Mouse (Mus musculus): ENCODE measurements around the gene Sh2b1. TPM values are rescaled to one million over a fixed set of nuclear protein-coding genes. Genes with fewer than 3 reads are reported as not detected.

The Sh2b1 gene
- total RNA-seq, 2 experiments from 2014 or later, result 47.1 to 47.6 TPM

- intact Hi-C loops (cut with DNase I; ENCODE audit: low total_unique reads), result loop anchor here (5.0 kb wide), 1 partner anchor 85 kb away; the partner anchor contains the start of gene Nfatc2ip
- DNase-seq, result peak; percentile 88
These were observed 7.2 kb upstream of the Sh2b1 start for GRCm38 (mm10) chr7:126482392-126482871.

- intact Hi-C loops (cut with DNase I; ENCODE audit: low total_unique reads), result loop anchor here (5.0 kb wide), 1 partner anchor 84 kb away; the partner anchor contains the start of gene Nfatc2ip
- no peak for DNase-seq
These were observed 6.5 kb upstream of the Sh2b1 start for GRCm38 (mm10) chr7:126481699-126482098.

- intact Hi-C loops (cut with DNase I; ENCODE audit: low total_unique reads), result no loop called here
- DNase-seq, result peak; percentile 41
These were observed 703 bp downstream of the Sh2b1 start for GRCm38 (mm10) chr7:126474486-126474955.

DNA sequence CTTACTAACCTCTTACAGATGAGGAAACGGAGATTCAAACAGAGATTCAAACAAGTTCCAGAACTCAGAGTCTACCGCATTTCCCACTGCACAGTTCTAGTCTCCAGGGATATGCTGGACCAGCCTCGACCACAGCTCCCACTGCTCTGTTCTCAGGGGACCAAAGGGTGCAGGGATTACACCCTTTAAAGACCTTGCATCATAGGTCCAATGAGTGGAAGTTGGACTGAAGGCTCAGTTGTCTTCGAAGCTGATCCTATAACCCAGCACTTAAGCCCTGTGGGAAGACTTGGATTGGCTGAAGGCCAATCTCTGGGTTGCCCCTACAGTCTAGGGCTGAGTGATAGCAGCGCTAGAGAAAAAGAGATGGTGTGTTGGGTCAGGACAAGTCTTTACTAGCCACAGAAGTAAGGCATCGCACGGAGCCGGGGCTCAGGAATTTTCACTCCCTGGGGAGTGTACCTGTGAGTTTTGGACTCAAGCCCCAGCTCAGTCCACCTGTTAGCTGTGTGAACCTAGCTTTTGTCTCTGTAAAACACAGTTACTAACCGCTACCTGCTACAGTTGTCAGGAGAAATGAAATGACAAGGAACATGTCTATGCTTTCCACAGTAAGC lies 1.6 kb downstream of the Sh2b1 start:
- intact Hi-C loops (cut with DNase I; ENCODE audit: low total_unique reads), result no loop called here
- DNase-seq, result no peak

GRCm38 (mm10) chr7:126472713-126473112 lies 2.5 kb downstream of the Sh2b1 start:
- intact Hi-C loops (cut with DNase I; ENCODE audit: low total_unique reads), result no loop called here

DNA sequence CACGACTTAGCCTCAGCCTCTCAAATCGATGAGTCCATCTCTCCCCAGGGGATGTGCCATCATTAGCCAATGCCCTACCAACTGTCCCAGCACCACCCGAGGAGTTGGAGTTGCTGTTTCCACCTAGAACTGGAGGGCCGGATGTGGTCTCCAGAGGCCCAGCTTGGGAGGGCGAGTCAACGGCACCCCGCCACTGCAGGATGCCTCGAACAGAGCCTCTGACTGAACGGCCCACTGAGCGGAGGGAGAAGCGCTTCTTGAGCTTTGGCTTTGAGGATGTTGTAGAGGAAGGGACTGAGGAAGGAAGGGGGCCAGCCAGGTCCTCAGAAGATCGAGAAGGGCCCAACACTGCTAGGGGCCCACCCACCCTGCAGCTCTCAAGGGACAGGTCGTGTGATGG lies 2.9 kb downstream of the Sh2b1 start:
- intact Hi-C loops (cut with DNase I; ENCODE audit: low total_unique reads), result no loop called here
- no peak for DNase-seq

More at GRCm38 (mm10) chr7:126472713-126473112, 2.5 kb downstream of the Sh2b1 start:
- no peak for DNase-seq

DNA sequence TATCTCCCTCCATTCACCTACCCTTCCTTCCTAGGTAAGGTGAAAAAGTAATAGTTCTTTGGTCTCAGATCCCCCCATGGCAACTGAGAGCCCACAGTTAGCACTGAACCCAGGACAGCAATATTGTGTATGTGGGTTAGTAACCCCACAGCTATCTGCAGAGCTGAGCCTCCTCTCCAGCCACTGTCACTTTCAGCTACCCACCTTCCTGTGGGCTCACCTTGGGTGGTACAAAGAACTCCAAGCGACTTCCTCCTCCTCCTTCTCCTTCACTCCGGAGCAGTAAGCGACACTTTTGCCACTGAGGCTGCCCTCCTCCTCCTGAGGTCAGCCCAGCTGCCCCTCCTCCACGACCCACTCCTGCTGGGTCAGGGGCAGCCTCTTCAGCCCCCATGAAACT lies 3.4 kb downstream of the Sh2b1 start:
- intact Hi-C loops (cut with DNase I; ENCODE audit: low total_unique reads), result no loop called here
- DNase-seq, result no peak

DNA sequence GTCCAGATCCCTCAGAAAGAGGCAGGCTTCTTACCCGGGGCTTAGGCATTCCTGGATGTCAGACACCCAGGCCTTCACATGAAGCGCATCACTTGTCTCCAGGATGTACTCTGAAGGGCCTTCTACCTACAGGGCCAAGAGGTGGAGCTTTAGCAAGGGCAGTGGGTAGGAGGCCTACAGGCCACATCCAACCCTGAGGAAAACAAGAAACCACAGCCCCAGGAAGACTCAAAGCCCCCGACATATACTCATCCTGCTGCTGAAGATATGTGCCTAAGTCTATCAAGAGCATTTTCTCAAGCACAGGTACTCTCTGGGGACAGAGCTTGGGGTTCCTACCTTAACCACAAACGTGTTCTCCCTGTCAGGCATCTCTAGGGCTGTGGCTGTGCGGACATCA lies 3.9 kb downstream of the Sh2b1 start:
- no peak for DNase-seq
- intact Hi-C loops (cut with DNase I; ENCODE audit: low total_unique reads), result no loop called here

DNA sequence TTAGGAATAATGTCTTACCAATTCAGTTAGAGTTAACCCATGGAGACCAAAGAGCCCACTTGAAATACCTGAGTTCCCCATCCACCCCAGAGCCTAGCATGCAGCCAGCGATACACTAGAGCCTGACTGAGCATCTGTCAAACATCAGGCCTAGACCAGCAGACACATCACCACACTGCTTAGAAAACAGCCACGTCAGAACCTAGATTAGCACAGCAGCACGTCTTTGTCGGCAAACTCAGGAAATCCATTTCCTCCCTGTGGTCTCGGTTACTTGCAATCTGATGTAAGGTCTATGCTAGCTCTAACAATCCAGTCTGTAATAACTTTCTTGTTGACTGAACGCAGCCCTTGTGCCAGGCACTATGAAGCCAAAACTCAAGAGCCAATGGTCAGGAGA lies 5.1 kb downstream of the Sh2b1 start:
- no peak for DNase-seq
- intact Hi-C loops (cut with DNase I; ENCODE audit: low total_unique reads), result no loop called here

DNA sequence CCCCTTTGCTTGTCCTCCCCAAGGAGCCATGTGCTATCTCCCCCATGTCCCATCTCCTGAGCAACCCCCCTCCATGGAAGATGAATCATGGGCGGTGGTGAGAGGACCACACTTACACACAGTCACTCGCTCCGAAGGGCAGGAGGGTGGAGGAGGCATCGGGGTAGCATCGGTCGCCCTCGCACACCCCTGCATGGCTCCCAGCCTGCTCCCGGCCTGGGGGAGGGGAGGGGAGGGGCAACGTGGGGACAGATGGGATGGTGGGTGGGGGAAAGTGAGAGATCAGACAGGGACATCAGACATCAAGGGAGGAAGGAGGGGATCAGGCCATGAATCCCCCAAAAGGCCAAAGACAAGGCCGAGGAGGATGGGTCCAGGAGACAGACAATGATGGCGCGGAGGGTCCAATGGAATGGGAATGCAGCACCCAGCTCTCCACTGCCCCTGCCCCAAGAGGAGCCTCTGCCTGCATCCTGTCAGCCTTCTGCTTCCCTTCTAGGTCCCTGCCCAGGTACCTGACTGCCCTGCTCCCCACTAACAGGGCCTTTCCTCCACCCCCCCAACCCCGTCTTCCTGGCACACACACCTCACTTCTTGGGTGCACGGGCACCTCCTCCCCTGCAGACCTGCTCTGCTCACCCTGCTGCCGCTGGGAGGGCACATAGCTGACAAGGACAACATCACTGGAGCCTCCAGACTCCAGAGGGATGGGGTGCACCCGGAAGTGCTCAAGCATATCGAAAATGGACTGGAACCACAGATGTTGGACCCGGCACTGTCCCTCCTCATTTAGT lies 7.2 kb downstream of the Sh2b1 start:
- DNase-seq, result no peak
- intact Hi-C loops (cut with DNase I; ENCODE audit: low total_unique reads), result no loop called here

DNA sequence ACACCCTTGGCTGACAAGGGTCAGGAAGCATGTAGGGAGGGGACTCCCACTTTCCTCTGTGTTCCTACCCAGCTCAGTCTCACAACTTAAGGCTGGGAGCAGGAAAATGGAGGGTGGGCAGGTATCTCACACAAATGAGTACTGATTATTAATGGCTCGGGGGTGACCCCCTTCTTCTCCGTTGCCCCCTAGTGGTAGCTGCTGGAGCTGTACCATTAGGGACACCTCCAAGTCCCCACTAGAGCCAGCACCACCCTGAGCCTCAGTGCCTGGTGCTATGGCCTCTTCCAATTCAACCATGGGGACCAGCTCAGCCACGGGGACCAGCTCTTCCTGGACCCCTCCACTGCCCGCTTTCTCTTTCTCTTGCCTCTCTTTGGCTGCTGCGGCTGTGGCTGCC lies 8.0 kb downstream of the Sh2b1 start:
- DNase-seq, result peak; percentile 59
- intact Hi-C loops (cut with DNase I; ENCODE audit: low total_unique reads), result no loop called here

- intact Hi-C loops (cut with DNase I; ENCODE audit: low total_unique reads), result no loop called here
- DNase-seq, result no peak
These were observed 8.5 kb downstream of the Sh2b1 start for GRCm38 (mm10) chr7:126466707-126467106.

DNA sequence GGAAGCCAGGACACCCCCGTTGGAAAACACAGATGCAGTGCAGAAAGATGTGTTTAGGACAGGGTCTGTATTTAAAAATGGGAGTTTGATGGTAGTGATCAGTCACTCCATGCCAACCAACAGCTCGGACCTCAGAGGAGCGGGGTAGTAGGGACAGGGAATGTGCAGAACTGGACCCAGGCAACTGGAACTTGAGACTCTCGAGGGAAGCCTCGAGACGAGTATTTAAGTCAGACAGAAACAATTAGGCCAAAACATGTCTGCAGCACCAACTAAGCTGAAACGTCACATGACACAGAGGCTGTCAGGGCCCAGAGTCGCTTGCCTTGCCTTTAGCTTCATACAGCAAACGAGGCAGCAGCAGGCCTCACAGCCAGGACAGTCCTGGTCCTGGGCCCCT lies 9.1 kb downstream of the Sh2b1 start:
- DNase-seq, result no peak
- intact Hi-C loops (cut with DNase I; ENCODE audit: low total_unique reads), result no loop called here

DNA sequence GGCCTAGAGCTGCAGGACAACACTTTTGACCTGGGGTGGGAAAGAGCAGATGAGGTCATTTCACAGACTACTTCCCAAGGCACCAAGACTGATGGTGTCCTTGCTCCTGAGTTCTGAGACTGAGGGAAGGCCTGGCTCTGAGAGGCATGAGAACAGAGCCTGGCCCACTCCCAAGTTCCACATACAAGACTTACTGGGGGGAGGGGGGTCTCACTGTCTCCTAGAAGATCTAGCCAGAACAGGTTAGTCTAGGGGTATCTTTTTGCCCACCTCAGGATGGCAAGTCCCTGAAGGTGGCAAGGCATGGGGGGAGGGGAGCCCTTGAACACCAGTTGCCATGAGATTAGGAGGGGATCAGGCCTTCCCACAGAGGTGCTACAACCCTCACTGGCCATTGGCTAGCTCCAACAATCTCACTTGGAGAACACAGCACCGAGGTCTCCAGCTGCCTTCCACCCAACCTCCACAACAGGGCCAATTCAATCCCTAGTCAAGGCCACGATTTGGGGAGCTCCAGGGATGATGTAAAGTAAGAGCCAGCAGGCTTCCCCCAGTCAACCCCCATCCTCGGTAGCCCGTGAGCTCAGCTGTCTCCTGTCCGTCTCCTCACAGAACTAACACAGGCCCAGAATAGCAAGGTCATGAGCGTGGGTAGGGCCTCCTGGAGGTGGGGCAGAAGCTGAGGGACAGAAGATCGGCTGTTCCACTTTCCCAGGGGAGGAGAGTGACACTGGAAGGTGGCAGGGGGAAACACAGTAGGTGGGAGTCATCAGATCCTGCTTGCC lies 9.8 kb downstream of the Sh2b1 start:
- peak; percentile 76 for DNase-seq
- intact Hi-C loops (cut with DNase I; ENCODE audit: low total_unique reads), result no loop called here

- intact Hi-C loops (cut with DNase I; ENCODE audit: low total_unique reads), result no loop called here
- DNase-seq, result peak; percentile 85
These were observed 10.4 kb downstream of the Sh2b1 start for GRCm38 (mm10) chr7:126464836-126465235.

DNA sequence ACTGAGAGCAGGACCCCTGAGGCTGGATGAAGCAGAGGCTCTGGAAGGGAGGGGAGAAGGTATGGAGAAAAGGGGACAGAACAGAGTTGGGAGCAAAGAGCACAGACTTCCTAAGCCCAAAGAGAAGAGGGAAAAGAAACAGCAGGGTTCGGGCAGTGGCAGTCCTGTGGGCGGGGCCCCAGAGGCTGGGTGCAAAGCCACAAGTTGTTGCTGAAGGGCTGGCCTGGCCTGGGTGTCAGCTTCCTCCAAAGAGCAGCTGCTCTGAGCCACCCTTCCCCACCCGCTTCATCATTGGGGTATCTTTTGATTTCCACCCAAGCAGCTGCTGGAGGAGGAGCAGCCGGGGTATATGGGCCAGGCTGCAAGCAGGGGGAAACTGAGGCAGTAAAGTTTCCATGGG lies 11.1 kb downstream of the Sh2b1 start:
- intact Hi-C loops (cut with DNase I; ENCODE audit: low total_unique reads), result no loop called here
- peak; percentile 87 for DNase-seq

GRCm38 (mm10) chr7:126463547-126463946 lies 11.7 kb downstream of the Sh2b1 start:
- intact Hi-C loops (cut with DNase I; ENCODE audit: low total_unique reads), result no loop called here
- DNase-seq, result peak; percentile 32

DNA sequence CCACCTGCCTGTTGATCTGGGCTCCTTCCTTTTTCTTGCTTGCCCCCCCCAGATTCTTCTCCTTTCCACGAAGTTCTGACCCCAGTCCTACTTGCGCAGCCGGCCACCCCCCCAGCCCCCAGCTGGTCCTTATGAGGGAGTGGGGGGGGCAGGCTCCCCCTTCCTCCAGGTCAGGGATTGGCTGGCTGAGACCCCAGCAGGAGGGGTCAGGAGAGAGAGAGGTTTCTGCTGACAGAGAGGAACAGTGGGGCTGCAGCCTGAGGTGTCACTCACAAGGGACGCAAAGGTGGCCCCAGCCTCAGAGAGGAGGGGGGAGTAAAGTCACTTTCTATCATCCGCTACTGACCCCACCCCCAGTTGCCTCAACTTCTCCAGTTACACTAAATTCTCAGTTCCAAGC lies 12.2 kb downstream of the Sh2b1 start, which contains the start of gene Atp2a1:
Atp2a1 (minus strand) TSS at position 105 of the 400 bp plus-strand sequence.
- intact Hi-C loops (cut with DNase I; ENCODE audit: low total_unique reads), result no loop called here
- DNase-seq, result peak; percentile 84

DNA sequence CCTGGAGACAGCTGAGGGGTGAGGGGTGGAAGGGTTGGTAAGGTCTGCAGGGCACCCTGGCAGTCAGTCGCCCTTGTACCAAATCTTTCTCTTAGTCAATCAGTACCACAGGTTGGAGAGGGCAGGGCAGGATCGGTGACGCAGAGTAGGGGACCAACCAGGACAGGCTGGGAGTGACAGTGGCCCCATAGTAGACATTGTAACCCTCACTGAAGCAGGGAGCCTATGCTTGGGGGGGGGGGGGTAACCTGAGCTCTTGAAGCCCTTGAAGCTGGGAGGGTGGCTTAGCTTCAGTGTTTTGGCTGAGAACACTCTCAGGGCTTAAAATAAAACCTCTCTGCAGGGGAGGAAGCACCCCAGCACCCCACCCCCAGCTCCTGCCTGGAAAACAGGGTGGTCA lies 13.6 kb downstream of the Sh2b1 start:
- peak; percentile 41 for DNase-seq
- intact Hi-C loops (cut with DNase I; ENCODE audit: low total_unique reads), result no loop called here
